Mouse (Mus musculus): ENCODE results near the gene Slc24a3.

Gene Slc24a3

GRCm38 (mm10) chr2:145562493-145562892 is 394.9 kb downstream of the Slc24a3 start:
- DNase-seq = no peak

- no peak for DNase-seq
Observed at GRCm38 (mm10) chr2:145564596-145564995, 397.0 kb downstream of the Slc24a3 start.

GRCm38 (mm10) chr2:145566904-145567303 is 399.4 kb downstream of the Slc24a3 start:
- no peak for DNase-seq

GRCm38 (mm10) chr2:145571943-145572342 is 404.4 kb downstream of the Slc24a3 start:
- no peak for DNase-seq

GRCm38 (mm10) chr2:145574148-145574547 is 406.6 kb downstream of the Slc24a3 start:
- DNase-seq = no peak

GRCm38 (mm10) chr2:145583103-145583502 is 415.5 kb downstream of the Slc24a3 start:
- no peak for DNase-seq

GRCm38 (mm10) chr2:145585437-145585836 is 417.9 kb downstream of the Slc24a3 start:
- DNase-seq = no peak

- peak; percentile 45 for DNase-seq
Observed at GRCm38 (mm10) chr2:145588009-145588737, 420.6 kb downstream of the Slc24a3 start.

- no peak for DNase-seq
Observed at GRCm38 (mm10) chr2:145591881-145592280, 424.3 kb downstream of the Slc24a3 start.

- peak; percentile 47 for DNase-seq
Observed at GRCm38 (mm10) chr2:145593649-145594347, 426.2 kb downstream of the Slc24a3 start.

- DNase-seq = no peak
Observed at GRCm38 (mm10) chr2:145597866-145598265, 430.3 kb downstream of the Slc24a3 start.

- no peak for DNase-seq
Observed at GRCm38 (mm10) chr2:145607844-145608243, 440.3 kb downstream of the Slc24a3 start.

GRCm38 (mm10) chr2:145610796-145611705 is 443.5 kb downstream of the Slc24a3 start:
- peak; percentile 73 for DNase-seq

GRCm38 (mm10) chr2:145612937-145613336 is 445.4 kb downstream of the Slc24a3 start:
- DNase-seq = no peak

- DNase-seq = no peak
Observed at GRCm38 (mm10) chr2:145613705-145614104, 446.2 kb downstream of the Slc24a3 start.

- no peak for DNase-seq
Observed at GRCm38 (mm10) chr2:145619688-145620087, 452.1 kb downstream of the Slc24a3 start.

- DNase-seq = no peak
Observed at GRCm38 (mm10) chr2:145620709-145621108, 453.2 kb downstream of the Slc24a3 start.

GRCm38 (mm10) chr2:145621119-145621518 is 453.6 kb downstream of the Slc24a3 start:
- no peak for DNase-seq

GRCm38 (mm10) chr2:145631123-145631798 is 463.7 kb downstream of the Slc24a3 start:
- DNase-seq = no peak

GRCm38 (mm10) chr2:145631799-145632174 is 464.2 kb downstream of the Slc24a3 start:
- no peak for DNase-seq

- no peak for DNase-seq
Observed at GRCm38 (mm10) chr2:145633811-145634210, 466.3 kb downstream of the Slc24a3 start.

GRCm38 (mm10) chr2:145640255-145640984 is 472.9 kb downstream of the Slc24a3 start:
- no peak for DNase-seq
